Mouse (Mus musculus) frontal cortex, adult 2 months (tissue): ENCODE results near the gene Tfrc. TPM values are rescaled to one million over a fixed set of nuclear protein-coding genes. Genes with fewer than 3 reads are reported as not detected.

ENCODE experiments used
- DNase-seq, 2 experiments: peaks; one replicate each; pipeline ENCODE4 v3.0.0; 2022; ENCODE audit warnings: low spot score in 1 of 2; ENCODE audit errors: extremely low spot score in 1 of 2
- polyA plus RNA-seq: library from polyadenylated mRNA; depleted of rRNA; stranded (reverse); fragments of >200 nt; gene quantifications from 2 replicates; pipeline ENCODE4 v1.2.3, GENCODE M21; 2012

Tfrc gene
- polyA plus RNA-seq, 1 experiment, result 96.3 TPM

DNA sequence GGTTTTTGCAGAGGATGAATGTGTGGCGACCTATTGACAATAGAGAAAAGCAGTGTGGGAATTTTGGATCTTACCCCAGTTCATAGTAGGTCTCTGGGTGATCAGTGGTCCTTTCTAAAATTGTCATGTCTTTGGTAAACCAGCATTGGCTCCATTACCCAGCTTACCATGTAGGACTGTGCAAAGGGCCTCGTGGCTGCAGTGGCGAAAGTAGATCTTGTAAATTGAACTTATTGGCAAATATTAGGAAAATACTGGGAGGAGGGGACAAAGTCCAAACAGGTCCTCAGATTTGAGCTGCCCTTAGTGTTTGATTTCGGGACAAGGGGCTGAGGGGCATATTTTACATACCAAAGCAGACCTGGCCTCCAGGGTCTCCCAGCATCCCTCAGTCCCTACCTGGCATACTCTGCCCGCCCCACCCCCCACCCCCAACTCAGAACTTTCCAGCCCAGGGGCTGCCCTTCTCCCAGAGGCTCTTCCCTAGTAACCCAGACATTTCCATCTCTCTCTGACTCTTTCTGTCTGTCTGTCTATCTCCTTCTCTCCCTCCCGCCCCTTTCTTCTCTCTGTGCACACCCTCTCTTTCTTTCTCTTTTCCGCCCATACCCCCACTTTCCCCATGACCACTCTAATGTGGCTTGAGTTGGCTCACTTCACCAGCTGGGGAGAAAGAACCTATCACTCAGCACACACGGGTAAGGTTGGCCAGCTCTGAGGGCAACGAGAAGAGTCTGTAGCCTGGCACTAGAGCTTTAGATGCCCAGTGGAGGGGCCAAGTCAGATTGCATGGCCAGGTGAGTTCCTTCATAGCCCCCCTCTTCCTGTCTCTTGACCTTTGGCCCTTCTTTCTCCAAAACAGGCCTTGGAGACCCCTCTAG is 58.2 kb downstream of the Tfrc start:
- no peak for DNase-seq

DNA sequence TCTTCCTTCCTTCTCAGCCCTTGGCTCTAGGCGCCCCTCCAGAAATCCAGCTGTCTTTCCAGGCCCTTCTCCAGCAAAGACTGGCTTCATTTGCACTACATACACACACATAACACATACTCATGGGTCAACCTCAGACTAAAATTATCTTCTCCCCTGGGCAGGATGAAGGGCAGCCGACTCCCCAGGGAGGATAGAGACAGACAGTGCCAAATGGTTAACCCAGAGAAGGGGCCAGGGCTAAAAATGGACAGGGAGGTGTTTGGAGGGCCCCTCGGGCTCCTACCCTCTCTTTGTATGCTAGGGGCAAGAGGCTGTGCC is 58.8 kb downstream of the Tfrc start:
- DNase-seq, result no peak

DNA sequence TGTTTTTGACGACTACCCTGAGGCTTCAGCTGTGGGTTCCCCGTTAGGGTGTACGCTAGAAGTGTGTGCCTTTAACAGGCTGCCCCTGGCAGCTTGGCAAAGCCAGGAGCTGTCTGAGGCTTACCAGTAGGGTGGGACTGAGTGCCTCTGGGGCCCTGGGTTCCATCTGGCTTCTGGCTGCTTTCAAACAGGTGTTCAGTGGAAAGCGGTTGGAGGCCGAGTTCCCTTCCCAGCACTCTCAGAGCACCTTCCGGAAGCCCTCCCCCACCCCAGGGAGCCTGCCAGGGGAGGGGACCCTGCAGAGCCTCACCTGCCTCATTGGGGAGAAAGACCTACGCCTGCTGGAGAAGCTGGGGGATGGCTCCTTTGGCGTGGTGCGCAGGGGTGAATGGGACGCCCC is 59.3 kb downstream of the Tfrc start:
- no peak for DNase-seq

DNA sequence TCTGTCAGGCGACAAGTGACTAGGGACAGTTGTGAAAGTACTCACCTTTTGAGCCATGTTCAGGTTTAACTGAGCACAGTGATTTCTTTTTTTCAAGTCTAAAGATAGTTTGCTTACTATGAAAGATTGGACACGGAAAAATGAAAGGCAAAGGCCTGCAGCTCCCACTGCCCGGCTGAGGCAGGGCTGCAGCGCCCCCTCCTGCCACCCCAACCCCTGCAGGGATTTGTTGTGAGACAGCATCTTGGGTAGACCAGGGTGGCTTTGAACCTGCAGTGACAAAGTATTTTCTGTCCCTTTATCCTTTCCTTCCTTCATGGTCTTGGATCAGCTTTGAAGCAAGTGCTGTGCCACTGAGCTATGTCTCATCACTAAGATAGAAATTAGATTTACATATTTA is 59.8 kb downstream of the Tfrc start:
- no peak for DNase-seq

DNA sequence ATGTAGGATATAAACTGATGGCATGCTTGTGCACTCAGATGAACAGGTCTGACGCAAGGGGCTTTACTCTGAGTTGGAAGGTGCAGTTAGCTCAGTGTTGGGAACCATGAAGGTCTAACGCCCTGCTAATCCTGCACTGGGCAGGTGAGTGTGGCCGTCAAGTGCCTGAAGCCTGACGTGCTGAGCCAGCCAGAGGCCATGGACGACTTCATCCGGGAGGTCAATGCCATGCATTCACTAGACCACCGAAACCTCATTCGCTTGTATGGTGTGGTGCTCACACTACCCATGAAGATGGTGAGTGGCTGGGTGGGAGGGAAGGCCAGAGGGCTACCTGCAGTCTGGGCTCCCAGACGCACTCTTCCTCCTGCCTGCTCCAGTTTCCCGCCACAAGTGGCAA is 60.5 kb downstream of the Tfrc start:
- no peak for DNase-seq

DNA sequence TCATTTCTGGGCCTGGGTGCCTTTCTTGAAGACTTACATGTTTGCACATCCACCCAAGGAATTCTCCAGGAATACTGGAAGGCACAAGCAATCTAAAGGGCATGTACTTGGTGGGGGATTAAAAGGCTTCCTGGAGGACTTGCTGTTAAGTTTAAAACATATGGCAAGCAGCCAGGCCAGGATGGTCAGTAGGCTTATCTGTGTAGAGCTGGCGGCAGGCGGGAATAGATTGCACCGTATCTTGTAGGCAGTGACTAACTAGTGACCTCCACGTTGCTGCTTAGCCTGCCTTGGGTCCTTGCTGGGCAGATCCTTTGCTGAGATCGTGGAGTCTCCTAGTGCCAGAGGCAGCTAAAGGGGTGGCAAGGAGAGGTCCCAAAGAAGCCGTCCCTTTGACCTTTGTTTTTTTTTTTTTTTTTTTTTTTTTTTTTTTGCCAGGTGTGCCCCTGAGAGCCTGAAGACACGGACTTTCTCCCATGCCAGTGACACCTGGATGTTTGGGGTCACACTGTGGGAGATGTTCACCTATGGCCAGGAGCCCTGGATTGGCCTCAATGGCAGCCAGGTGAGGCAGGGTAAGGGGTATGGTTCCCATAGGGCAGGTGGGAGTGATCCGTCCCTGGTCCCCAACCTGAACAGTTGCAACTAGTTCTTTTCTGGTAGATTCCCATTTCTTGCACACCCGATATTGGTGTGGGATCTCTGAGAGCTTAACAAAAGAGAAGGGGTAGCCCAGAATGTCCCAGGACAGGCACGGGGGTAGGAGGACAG is 61.8 kb downstream of the Tfrc start:
- DNase-seq, result no peak

DNA sequence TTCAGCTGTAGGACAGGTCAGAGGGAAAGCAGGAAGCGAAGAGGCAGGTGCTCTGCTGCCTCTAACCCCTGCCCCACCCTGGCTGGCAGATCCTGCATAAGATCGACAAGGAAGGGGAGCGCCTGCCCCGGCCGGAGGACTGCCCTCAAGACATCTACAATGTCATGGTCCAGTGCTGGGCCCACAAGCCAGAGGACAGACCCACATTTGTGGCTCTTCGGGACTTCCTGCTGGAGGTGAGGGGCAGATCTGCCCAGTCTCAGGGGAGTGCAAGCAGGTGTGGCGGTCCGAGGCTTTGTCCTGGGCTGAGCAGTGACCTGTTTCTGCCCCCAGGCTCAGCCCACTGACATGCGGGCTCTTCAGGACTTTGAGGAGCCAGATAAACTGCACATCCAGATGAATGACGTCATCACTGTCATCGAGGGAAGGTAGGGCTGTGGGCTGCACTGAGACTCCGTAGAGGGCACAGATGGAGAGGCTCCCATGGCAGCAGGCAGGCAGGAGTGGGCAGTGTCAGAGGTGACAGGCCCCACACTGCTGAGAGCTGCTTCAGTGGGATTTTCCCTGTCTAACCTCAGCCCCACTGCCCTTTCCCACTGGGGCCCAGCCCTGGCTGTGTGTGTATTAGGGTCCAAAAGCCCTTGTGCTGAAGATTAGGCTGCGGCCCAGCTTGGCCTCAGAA is 62.6 kb downstream of the Tfrc start:
- no peak for DNase-seq

DNA sequence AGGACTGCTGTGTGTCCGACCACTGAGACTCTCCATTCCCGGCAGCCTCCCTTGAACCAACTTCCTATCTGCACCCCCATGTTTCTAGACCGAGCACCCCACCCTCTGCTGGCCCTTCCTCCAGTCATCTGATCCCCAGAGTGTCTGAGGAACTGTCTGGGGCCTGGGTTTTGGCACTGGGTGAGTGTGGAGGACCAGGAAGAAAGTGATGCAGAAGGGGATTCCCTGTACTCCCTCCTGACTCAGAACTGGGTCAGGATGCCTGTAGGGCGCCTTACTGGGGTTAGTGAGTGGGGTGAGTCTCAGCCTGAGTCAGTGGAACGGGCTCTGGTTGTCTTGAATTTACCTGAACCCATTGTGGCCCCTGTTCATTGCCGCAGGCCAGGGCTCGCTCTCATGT is 63.5 kb downstream of the Tfrc start:
- DNase-seq, result no peak

DNA sequence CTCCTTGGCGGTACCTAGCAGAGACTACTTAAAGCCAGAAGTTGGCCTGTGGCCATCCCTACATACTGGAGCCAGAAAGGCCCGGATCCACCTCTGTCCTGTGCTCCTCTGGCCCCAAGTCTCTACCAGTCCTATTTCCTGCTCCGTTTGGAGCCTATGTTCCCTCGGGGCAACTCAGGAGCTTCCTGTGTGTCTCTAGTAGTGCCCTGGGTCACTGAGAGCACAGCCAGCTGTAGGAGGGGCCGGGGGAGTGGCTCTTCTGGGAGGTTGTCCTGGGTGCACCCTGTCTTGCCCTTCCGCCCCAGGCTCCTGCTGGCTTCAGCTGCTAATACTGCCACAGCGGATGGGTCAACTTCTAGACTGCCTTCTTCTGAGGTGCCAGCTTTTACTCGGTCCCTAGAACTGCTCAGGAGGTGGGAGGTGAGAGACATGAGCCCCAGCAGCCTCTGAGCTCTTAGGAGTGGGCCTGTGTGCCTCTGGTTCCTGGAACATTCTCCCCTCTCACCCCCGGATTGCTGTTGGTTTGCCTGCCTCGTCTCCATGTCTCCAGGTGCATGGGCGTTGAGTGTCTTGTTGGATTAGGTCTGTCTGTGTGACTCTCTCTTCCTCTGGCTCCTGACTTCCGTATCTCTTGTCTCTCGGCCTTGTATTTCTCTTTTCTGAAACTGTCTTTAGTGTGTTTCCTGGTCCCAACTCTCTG is 64.3 kb downstream of the Tfrc start:
- DNase-seq, result peak in 1 of 2 experiments; percentile 44

DNA sequence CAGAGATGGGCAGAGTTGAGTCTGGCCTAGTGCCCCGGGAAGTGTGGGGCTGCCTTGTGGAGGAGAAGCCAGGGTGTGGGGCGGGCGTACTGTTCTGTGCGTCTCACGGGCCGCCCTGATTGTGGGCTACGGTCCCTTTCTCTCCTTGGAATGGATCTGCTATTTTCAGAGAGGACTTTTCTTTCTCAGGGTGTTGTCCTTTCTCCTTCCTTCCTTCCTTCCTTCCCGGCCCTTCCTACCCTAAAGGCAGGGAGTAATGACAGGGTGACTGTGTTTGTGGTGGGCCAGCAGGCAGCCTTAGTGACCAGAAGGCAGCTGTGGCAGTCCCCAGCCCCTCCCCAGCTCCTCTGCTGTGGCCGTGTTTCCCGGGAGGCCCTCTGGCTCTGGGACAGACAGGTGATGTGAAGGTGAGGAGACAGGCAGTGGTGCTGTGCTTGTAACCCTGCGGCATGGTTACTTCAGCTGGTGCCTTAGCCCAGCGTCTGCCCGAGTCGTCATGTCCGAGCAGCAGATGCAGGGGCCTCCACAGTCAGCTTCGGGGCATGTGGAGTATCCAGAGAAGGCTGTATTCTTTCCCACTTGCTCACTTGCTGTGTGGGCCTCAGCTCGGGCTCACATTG is 65.5 kb downstream of the Tfrc start:
- DNase-seq, result no peak

DNA sequence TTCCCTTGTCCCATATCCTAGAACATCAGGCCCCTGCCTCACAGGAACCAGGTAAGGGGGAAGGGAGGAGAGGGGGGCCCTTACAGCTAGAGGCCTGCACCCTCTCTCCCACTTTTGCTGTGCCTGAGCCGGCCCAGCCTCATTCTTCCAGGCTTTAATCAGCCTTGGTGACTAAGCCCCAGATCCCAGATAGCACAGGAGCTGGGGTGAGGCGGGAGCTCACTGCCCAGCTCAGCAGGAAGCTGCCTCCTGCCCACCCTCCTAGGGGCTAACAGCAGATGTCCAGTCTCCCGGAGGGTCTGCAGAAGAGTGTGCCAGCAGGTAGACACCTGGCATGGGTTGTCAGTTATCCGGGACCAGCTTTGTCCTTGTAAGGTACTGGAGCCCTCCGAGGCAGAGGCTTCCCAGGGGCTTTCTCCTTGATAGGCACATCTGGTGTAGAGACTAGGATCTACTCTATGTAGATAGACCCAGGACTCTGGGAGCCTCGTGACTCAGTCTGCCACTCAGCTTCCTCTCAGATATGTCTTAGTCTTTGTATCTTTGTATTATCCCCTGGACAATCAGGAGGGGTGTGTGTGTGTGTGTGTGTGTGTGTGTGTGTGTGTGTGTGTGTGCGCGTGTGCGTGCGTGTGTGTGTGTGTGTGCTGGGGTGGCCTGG is 68.5 kb downstream of the Tfrc start:
- no peak for DNase-seq

DNA sequence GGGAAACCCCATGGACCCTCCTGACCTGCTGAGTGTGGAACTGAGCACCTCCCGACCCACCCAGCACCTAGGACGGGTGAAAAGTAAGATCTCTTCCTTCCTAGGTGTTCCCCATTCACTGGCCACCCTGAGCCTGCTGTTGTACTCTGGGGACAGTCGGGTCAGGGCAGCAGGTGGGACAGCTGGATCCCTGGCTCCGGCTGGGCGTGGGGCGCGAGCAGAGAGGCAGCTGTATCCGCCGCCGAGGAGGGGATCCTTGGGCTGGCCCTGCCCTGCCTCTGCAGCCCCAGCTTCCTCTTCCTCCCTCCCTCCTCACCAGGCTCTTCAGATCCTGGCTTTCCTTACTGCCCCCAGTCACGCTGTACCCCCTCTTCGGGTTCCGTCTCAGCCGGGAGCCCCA is 69.2 kb downstream of the Tfrc start:
- no peak for DNase-seq

DNA sequence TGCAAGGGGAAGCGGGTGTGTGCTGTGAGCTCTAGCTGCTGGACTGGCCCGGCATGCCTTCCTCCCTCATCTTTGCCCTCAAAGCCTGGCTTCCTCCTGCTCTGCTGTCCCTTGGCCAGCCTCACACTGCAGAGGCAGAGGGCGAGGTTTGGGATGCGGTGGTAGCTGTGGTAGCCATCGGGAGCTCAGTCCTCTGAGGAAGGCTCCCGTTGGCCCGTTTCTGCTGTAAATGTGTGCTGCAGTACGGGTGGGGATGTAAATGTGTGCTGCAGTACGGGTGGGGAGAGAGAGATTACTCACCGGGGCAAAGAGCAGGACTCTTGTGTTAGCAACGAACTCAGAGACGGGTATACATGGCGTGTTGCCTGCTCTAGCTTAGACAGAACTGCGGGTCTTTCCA is 70.1 kb downstream of the Tfrc start:
- DNase-seq, result no peak

DNA sequence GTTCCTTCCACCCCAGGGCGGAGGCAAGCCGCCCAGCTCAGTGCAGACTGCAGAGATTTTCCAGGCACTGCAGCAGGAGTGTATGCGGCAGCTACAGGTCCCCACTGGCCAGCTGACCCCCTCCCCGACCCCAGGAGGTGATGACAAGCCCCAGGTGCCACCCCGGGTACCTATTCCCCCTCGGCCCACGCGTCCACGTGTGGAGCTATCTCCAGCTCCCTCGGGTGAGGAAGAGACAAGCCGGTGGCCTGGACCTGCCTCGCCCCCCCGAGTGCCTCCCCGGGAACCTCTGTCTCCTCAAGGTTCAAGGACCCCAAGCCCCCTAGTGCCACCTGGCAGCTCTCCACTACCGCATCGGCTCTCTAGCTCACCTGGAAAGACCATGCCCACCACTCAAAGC is 71.3 kb downstream of the Tfrc start:
- DNase-seq, result no peak

DNA sequence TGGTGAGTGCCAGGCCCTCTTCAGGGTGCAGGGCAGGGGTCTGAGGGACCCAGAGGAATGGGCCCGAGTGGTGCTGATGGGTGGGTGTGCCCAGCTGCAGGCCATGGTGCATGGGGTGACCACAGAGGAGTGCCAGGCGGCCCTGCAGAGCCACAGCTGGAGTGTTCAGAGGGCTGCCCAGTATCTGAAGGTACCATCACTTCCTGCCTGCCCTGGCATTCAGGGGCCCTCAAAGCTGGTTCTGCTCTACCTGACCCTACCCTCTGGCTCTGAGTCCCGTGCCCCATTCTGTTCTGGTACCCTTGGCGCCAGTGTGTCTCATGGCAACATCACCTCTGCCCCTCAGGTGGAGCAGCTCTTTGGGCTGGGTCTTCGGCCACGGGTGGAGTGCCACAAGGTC is 72.1 kb downstream of the Tfrc start:
- no peak for DNase-seq

DNA sequence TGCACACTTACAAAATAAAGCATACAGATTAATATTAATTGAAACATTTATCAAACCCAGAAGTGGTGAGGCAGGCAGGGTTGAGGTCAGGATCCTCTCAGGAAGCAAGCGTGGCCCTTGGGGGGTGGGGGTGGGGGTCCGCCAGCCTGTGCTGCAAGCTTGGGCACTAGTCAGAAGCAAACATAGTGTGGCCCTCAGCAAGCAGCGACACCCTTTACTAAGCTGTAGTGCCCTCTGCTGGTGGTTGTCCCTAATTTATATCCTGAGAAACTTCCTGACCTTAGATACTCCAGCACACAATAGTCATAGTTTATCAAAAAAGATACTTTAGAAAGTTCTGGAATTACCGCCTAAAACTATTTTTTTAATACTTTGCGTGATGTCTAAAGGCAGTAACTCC is 73.5 kb downstream of the Tfrc start:
- peak in 1 of 2 experiments; percentile 87 for DNase-seq
